Mouse (Mus musculus) heart, adult 11 months (tissue): ENCODE measurements at regions not wholly inside any gene's neighbourhood (a gene's known extent, or its start where the extent isn't known, plus 50 kb on each side); places are given as distances from the start of the nearest gene placed in this dataset.

Experiments
- DNase-seq: peaks from one replicate; pipeline ENCODE4 v3.0.0; 2022

DNA sequence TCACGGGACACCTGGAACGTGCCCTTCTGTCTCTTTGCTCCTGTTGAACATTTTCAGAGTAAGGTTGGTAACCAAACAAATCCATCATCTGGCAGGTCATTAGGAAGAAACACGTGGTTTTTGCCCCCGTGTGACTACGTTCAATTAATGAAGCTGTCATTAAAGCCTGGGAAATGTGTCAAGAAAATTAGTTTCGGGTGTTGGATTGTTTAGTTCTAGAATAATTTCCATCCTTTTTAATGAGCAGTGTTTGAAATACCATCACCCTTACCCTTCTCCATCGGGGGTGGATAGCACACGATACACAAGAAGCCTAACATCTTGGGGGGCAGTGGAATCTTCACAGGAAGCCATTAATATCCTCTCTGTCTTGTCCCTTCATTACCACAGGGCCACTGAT is 107.7 kb downstream of the Far1 start:
- DNase-seq = peak; percentile 36

GRCm38 (mm10) chr7:113621898-113622510 is 108.4 kb downstream of the Far1 start:
- peak; percentile 55 for DNase-seq

- DNase-seq = peak; percentile 43
Observed at GRCm38 (mm10) chr7:113623296-113623695, 109.7 kb downstream of the Far1 start.

DNA sequence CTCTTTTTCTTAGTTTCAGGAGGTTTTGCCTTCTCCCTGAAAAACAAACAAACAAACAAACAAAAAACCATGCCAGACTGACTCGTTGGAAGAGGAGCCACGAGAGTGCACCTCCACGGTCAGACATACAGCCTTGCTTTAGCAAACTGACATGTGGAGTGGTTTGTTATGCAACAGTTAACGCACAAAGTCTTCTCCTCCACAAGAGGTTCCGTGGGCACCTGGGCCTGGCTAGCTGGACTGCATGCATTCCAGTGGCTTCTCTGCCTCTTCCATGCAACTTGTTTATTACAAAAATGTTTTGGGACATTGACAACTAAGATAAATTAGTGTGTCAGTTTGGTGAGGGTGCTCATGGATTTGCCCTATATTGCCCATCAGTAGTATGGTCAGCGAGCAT is 110.3 kb downstream of the Far1 start:
- DNase-seq = peak; percentile 51

DNA sequence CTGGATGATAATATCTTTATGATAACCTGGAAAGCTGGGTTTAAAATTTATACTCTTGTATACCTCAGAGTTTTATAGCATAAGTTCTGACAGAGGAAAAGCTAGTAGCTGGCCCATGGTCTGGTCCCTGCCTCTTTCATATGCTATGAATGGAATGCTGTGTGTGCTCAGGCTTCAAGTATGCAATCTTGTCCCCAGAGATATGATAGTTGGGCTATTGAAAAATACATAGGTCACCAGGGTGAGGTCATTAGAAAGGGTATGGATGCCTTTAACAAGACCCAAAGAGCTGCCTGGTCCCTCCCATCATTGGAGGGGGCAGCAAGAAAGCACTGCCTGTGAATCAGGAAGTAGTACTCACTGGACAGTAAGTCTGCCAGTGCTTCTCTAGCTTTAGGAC is 113.1 kb downstream of the Far1 start:
- no peak for DNase-seq

DNA sequence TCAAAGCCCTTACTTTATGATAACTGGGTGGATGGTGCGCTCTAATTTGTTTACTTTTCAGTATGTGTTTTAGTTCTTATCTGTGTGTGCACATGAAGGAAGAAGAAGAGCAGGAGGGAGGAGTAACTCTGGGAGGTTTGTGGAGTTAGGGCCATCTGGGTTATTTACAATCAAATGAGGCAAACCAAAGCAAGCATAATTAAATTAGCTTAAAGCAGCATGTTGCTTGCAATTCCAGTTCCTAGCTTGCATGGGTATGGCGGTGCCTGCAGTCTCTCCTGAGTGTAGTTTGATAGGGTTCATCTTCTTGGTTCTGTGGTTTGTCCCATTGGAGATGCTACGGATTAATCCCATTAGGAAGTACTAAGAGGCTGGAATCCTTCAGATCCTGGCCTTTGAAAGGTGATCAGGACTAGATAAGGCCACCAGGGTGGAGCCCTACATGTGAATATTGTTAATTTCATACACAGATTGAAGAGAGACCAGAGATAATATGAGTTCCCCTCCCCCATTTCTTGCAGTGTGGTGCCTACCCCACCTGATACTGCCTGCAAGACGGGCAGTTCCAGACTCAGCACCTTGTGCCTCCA is 123.5 kb downstream of the Far1 start:
- DNase-seq = peak; percentile 61

GRCm38 (mm10) chr7:113638098-113638497 is 124.5 kb downstream of the Far1 start:
- peak; percentile 12 for DNase-seq

DNA sequence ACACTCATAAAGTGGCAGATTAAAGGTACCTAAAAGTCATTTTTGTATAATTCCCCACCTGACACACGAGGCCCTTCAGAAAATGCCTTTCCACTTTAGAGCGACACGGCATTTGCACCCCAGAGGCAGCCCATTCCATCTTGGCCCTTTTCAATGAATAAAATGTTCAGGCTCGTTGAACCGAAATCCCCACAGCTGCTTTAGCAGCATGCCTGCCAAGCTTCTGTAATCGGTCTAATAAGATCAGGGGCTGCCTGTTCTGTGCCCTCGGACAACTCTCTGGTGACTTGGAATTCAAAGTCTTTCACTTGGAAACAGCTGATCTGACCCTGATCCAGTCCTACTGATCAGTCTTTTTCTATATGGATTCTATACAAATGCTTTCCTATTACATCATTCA is 123.3 kb upstream of the Spon1 start:
- peak; percentile 19 for DNase-seq

GRCm38 (mm10) chr7:113650631-113651030 is 115.2 kb upstream of the Spon1 start:
- DNase-seq = peak; percentile 16

DNA sequence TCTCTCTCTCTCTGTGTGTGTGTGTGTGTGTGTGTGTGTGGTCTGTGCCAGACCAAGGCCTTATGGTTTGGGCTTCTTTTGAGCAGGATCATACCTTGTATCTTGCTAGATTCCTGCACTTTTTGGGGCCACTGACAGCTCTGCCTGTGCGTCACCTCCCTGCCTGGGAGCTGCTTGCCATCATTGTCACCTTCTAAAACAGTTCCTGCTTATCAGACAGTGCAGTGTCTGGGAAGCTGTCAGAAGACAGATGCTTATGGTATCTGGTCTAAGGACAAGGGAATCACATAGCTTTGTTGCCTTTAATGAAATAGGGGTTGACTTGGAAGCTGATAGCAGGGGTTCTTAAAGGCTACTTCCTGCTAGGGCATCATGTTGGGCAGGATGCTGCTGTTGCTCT is 114.1 kb upstream of the Spon1 start:
- peak; percentile 66 for DNase-seq

GRCm38 (mm10) chr7:113653130-113653529 is 112.7 kb upstream of the Spon1 start:
- peak; percentile 54 for DNase-seq

DNA sequence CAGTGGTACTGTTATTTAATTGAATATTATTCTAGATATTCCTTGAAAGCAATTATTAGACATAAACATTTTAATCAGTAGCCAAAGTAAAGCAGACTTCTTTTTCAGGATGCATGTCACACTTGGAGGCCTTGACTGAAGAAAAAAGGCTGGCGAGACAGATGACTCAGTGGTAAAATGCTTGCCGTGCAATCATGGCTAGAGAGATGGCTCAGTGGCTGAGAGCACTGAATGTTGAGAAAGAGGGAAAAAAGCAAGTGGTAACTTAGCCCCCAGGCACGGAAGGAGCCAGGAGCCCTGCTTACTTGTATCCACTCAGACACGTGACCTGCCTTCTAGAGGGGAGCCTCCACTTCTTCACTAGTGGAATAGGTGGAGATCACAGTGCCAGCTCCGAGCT is 110.5 kb upstream of the Spon1 start:
- DNase-seq = peak; percentile 37

DNA sequence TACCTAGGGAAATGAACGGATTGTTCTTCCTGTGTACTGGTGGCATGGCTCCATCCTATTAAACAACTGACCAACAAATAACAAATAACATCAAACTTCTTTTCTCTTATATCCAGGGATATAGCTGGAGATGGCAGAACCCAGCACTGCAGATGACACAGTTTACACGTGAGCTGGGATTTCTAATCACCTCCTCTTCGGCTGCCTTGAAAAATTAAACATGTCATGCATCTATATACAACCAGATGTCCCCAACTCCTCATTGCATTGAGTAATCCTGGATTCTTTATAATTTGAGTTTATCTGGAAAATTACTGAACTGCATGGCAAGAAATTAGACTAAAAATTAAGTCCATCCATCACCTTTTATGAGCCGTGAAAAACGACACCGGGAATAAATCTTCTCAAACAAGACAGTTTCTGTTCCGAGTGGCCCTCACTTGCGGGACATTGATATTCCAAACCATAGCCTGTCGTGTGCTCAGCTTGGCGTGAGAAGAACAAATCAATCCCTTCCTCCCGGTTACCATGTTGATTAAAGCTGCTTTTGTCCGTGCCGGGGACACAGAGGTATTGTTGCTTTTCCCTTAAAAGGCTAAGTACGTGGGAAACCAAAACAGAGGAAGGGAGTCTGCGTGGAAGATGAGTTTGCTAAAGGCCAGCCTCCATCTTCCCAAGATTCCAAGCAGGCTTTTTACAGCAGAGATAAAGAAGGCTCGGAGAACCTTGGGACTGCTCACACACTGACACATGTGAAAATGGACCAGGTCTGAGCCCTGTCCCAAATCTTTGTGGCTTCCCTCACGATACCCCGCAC is 92.8 kb upstream of the Spon1 start:
- no peak for DNase-seq

DNA sequence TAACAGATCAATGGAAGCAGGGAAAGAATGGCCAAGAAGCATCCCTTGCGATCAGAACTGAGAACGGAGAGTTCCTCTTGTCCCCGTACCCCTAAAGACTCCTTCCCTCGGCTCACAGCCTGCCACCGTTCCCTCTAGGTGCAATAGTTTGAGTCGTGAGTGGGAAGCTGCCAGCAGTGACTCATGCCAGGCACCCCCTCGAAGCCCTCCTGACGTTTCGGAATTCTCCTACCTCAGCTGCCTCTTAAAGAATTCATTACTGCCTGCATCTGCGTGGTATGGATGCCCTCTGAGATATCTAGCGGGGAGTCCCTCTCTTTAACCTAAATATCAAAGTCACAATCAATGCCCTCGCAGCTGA is 92.2 kb upstream of the Spon1 start:
- peak; percentile 53 for DNase-seq

DNA sequence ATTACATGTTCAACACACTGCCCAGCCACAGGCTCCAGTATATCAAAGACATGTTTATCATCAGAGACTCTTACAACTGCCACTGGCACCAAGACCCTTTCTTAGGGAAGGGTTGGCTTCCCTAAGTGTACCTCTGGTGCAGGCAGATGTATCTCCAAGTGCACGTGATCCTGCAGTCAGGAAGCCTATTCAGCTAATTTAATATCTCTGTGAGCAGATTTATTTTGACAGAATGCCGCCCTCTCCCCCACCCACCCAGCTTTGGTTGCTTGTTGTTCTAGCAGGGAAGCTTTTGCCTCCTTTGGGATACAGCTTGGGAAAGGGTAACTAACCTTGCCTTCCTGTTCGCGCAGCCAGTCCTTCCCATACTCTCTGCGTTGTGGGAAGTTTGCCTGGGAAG is 83.5 kb upstream of the Spon1 start:
- peak; percentile 73 for DNase-seq

DNA sequence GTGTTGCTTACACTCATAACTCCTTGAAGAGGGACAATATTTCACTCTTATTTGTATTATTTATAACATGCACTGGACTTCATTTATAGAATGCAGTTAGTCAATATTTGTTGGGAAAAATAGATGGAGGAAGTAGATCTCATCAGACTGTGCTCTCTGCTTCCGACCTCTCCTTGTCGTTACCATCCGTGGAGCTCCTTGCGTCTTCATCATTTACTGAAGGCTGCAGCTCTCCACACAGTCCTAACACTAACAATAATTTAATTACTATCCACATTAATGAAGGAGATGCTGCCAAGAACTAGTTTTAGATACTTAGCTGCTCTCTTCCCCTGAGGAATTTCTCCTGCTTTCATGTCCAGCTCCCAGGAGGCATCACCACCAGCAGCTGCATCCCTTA is 80.4 kb upstream of the Spon1 start:
- peak; percentile 61 for DNase-seq

GRCm38 (mm10) chr7:113686527-113686926 is 79.3 kb upstream of the Spon1 start:
- peak; percentile 55 for DNase-seq

- peak; percentile 68 for DNase-seq
Observed at GRCm38 (mm10) chr7:113687566-113687965, 78.2 kb upstream of the Spon1 start.

GRCm38 (mm10) chr7:113688231-113688669 is 77.5 kb upstream of the Spon1 start:
- DNase-seq = peak; percentile 84

DNA sequence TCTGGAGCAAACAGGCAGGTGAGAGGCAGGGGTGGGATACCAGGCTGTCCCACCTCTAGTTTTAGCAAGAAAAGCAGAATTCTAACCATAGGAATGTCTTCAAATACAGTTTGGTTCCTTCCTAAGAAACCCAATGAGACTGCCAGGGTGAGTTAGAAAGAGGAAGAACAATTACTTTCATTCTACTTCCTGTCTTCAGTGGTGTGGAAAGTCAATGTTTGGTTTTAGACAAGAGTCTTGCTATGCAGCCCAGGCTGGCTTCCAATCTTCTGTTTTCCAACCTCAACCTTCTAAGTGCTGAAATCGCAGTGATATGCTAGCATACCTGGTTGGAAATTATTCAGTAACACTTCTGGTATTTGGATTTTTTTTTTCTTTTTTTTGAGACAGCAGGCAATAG is 77.1 kb upstream of the Spon1 start:
- DNase-seq = no peak

- peak; percentile 60 for DNase-seq
Observed at GRCm38 (mm10) chr7:113689131-113689530, 76.7 kb upstream of the Spon1 start.

DNA sequence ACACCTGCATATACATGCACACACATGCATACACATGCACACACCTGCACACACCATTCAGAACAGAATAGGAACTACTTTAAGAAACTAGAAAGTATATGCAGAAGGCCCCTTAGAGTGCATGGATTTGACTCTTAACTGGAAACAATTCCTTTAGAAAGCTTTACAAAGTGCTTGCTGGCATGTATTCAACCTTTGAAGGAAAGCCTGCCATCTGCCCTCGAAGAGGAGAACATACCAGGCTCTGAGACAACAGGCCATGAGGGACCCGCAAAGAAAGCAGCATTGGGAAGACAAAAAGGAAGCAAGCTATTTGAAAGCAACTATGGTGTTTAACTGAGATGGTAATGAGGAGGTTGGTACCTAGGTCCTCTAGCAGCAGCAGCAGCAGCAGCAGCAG is 74.0 kb upstream of the Spon1 start:
- peak; percentile 42 for DNase-seq

- peak; percentile 73 for DNase-seq
Observed at GRCm38 (mm10) chr7:113693526-113693925, 72.3 kb upstream of the Spon1 start.

GRCm38 (mm10) chr7:113694466-113694865 is 71.3 kb upstream of the Spon1 start:
- no peak for DNase-seq
